Mouse (Mus musculus): ENCODE measurements around the gene Eif4e1b.

- TF ChIP-seq CTCF (IDR thresholded peaks at IDR 0.05; ENCODE audit: borderline replicate concordance, control insufficient read depth, extremely low read depth, insufficient read depth, low read length, poor library complexity) (no peak), POLR2A (IDR thresholded peaks at IDR 0.05; ENCODE audit: control insufficient read depth, extremely low read depth, insufficient read depth, low read length, poor library complexity) (no peak)
Observed at GRCm38 (mm10) chr13:54736931-54737330, 46.9 kb upstream of the Eif4e1b start.
